Mouse (Mus musculus): ENCODE measurements around the gene Ppp6r3.

DNA sequence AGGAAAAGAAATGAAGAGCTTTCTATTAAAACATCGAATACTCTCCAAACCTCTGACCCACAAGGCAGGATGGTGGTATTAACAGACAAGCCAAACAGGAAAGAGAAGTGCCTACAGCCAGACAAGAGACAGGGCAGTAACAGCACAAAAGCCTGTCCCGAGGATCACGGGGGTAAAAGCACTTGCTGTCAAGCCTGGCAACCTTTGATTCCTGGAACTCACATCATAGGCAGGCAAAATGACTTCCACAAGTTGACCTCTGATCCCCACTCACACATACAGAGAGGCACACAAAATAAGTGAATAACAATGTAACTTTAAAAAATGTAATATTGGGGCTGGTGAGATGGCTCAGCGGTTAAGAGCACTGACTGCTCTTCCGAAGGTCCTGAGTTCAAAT lies 36.1 kb downstream of the Ppp6r3 start:
- TF ChIP-seq CTCF (IDR thresholded peaks at IDR 0.05; ENCODE audit: low read depth) (no peak), EP300 (IDR thresholded peaks at IDR 0.05; ENCODE audit: low read depth) (no peak)

All from heart, postnatal 0 days (tissue).